Mouse (Mus musculus): ENCODE data around the gene Prrc2b. TPM values are rescaled to one million over a fixed set of nuclear protein-coding genes. Genes with fewer than 3 reads are reported as not detected.

Prrc2b gene
- polyA plus RNA-seq, 1 experiment from 2014 or later: 7.5 TPM

- Histone ChIP-seq H3K27me3 (ENCODE audit: insufficient read depth, low read length) (no peaks in the 10 kb centered on the region), H3K4me2 (ENCODE audit: low read depth, low read length) (no peak overlapping the region), H3K4me3 (ENCODE audit: low read depth, low read length) (no peak overlapping the region), H3K36me3 (replicated peaks; ENCODE audit: insufficient read depth, low read length) (peaks cover 91% of the 10 kb centered on the region), H3K4me1 (ENCODE audit: insufficient read depth) (no peaks in the 10 kb centered on the region), H3K9me3 (ENCODE audit: low read length) (no peaks in the 10 kb centered on the region), H3K27ac (ENCODE audit: low read depth) (no peak overlapping the region), H3K9ac (replicated peaks) (no peak overlapping the region)
- DNase-seq (no peak), ATAC-seq (no peak)
- 83% methylated on average over 7 of the region's 7 CpGs for whole genome bisulfite sequencing (ENCODE audit: insufficient replicate concordance)
- no peak for TF ChIP-seq CTCF (IDR thresholded peaks at IDR 0.05; ENCODE audit: low read depth)
- TF ChIP-seq EP300 (IDR thresholded peaks at IDR 0.05; ENCODE audit: low read depth): no peak
Measured at GRCm38 (mm10) chr2:32201527-32201926, 50.6 kb downstream of the Prrc2b start.

GRCm38 (mm10) chr2:32203853-32204252 is 53.0 kb downstream of the Prrc2b start:
- Histone ChIP-seq H3K27me3 (ENCODE audit: insufficient read depth, low read length) (no peaks in the 10 kb centered on the region), H3K36me3 (replicated peaks; ENCODE audit: insufficient read depth, low read length) (peaks cover 97% of the 10 kb centered on the region), H3K9ac (replicated peaks) (no peak overlapping the region), H3K4me2 (ENCODE audit: low read depth, low read length) (no peak overlapping the region), H3K4me1 (ENCODE audit: insufficient read depth) (no peaks in the 10 kb centered on the region), H3K4me3 (ENCODE audit: low read depth, low read length) (no peak overlapping the region), H3K27ac (ENCODE audit: low read depth) (no peak overlapping the region), H3K9me3 (ENCODE audit: low read length) (no peaks in the 10 kb centered on the region)
- WGBS (ENCODE audit: insufficient replicate concordance): 91% methylated on average over 13 of the region's 13 CpGs
- no peak for TF ChIP-seq EP300 (IDR thresholded peaks at IDR 0.05; ENCODE audit: low read depth)
- no peak for TF ChIP-seq CTCF (IDR thresholded peaks at IDR 0.05; ENCODE audit: low read depth)
- DNase-seq (no peak), ATAC-seq (no peak)

GRCm38 (mm10) chr2:32207682-32208081 is 56.8 kb downstream of the Prrc2b start:
- TF ChIP-seq CTCF (IDR thresholded peaks at IDR 0.05; ENCODE audit: low read depth) (no peak), EP300 (IDR thresholded peaks at IDR 0.05; ENCODE audit: low read depth) (no peak)
- peaks cover 95% of the 10 kb centered on the region for H3K36me3 ChIP-seq (replicated peaks; ENCODE audit: insufficient read depth, low read length)
- H3K4me2 ChIP-seq (ENCODE audit: low read depth, low read length): no peak overlapping the region
- H3K4me1 ChIP-seq (ENCODE audit: insufficient read depth): no peaks in the 10 kb centered on the region
- no peak overlapping the region for H3K9ac ChIP-seq (replicated peaks)
- no peaks in the 10 kb centered on the region for H3K27me3 ChIP-seq (ENCODE audit: insufficient read depth, low read length)
- no peaks in the 10 kb centered on the region for H3K9me3 ChIP-seq (ENCODE audit: low read length)
- ATAC-seq (peak; percentile 54), DNase-seq (no peak)
- no peak overlapping the region for H3K4me3 ChIP-seq (ENCODE audit: low read depth, low read length)
- no peak overlapping the region for H3K27ac ChIP-seq (ENCODE audit: low read depth)
- WGBS (ENCODE audit: insufficient replicate concordance): 65% methylated on average over 1 of the region's 1 CpGs

- peaks cover 90% of the 10 kb centered on the region for H3K36me3 ChIP-seq (replicated peaks; ENCODE audit: insufficient read depth, low read length)
- no peak overlapping the region for H3K4me2 ChIP-seq (ENCODE audit: low read depth, low read length)
- no peak overlapping the region for H3K27ac ChIP-seq (ENCODE audit: low read depth)
- no peaks in the 10 kb centered on the region for H3K27me3 ChIP-seq (ENCODE audit: insufficient read depth, low read length)
- DNase-seq: no peak
- no peaks in the 10 kb centered on the region for H3K9me3 ChIP-seq (ENCODE audit: low read length)
- TF ChIP-seq EP300 (IDR thresholded peaks at IDR 0.05; ENCODE audit: low read depth) (no peak), CTCF (IDR thresholded peaks at IDR 0.05; ENCODE audit: low read depth) (no peak)
- no peaks in the 10 kb centered on the region for H3K4me1 ChIP-seq (ENCODE audit: insufficient read depth)
- ATAC-seq: no peak
- H3K4me3 ChIP-seq (ENCODE audit: low read depth, low read length): no peak overlapping the region
- H3K9ac ChIP-seq (replicated peaks): no peak overlapping the region
- 90% methylated on average over 8 of the region's 8 CpGs for WGBS (ENCODE audit: insufficient replicate concordance)
Measured at GRCm38 (mm10) chr2:32211689-32212088, 60.8 kb downstream of the Prrc2b start.

GRCm38 (mm10) chr2:32213000-32213399 is 62.1 kb downstream of the Prrc2b start:
- TF ChIP-seq EP300 (IDR thresholded peaks at IDR 0.05; ENCODE audit: low read depth) (no peak), CTCF (IDR thresholded peaks at IDR 0.05; ENCODE audit: low read depth) (no peak)
- WGBS (ENCODE audit: insufficient replicate concordance): 80% methylated on average over 10 of the region's 10 CpGs
- Histone ChIP-seq H3K27me3 (ENCODE audit: insufficient read depth, low read length) (no peaks in the 10 kb centered on the region), H3K27ac (ENCODE audit: low read depth) (no peak overlapping the region), H3K9ac (replicated peaks) (no peak overlapping the region), H3K9me3 (ENCODE audit: low read length) (no peaks in the 10 kb centered on the region), H3K4me3 (ENCODE audit: low read depth, low read length) (no peak overlapping the region), H3K4me2 (ENCODE audit: low read depth, low read length) (no peak overlapping the region), H3K4me1 (ENCODE audit: insufficient read depth) (no peaks in the 10 kb centered on the region), H3K36me3 (replicated peaks; ENCODE audit: insufficient read depth, low read length) (peaks cover 92% of the 10 kb centered on the region)
- DNase-seq (no peak), ATAC-seq (no peak)

GRCm38 (mm10) chr2:32215576-32215975 is 64.7 kb downstream of the Prrc2b start:
- 88% methylated on average over 10 of the region's 10 CpGs for WGBS (ENCODE audit: insufficient replicate concordance)
- Histone ChIP-seq H3K9me3 (ENCODE audit: low read length) (no peaks in the 10 kb centered on the region), H3K36me3 (replicated peaks; ENCODE audit: insufficient read depth, low read length) (peaks cover 93% of the 10 kb centered on the region), H3K4me1 (ENCODE audit: insufficient read depth) (no peaks in the 10 kb centered on the region), H3K9ac (replicated peaks) (no peak overlapping the region), H3K27ac (ENCODE audit: low read depth) (no peak overlapping the region), H3K4me3 (ENCODE audit: low read depth, low read length) (no peak overlapping the region), H3K4me2 (ENCODE audit: low read depth, low read length) (no peak overlapping the region), H3K27me3 (ENCODE audit: insufficient read depth, low read length) (no peaks in the 10 kb centered on the region)
- DNase-seq (no peak), ATAC-seq (no peak)
- TF ChIP-seq EP300 (IDR thresholded peaks at IDR 0.05; ENCODE audit: low read depth) (no peak), CTCF (IDR thresholded peaks at IDR 0.05; ENCODE audit: low read depth) (no peak)

GRCm38 (mm10) chr2:32216506-32216905 is 65.6 kb downstream of the Prrc2b start:
- H3K27me3 ChIP-seq (ENCODE audit: insufficient read depth, low read length): no peaks in the 10 kb centered on the region
- H3K9me3 ChIP-seq (ENCODE audit: low read length): no peaks in the 10 kb centered on the region
- H3K4me3 ChIP-seq (ENCODE audit: low read depth, low read length): no peak overlapping the region
- ATAC-seq: no peak
- no peak for DNase-seq
- no peaks in the 10 kb centered on the region for H3K4me1 ChIP-seq (ENCODE audit: insufficient read depth)
- 83% methylated on average over 10 of the region's 10 CpGs for WGBS (ENCODE audit: insufficient replicate concordance)
- H3K27ac ChIP-seq (ENCODE audit: low read depth): no peak overlapping the region
- TF ChIP-seq CTCF (IDR thresholded peaks at IDR 0.05; ENCODE audit: low read depth) (no peak), EP300 (IDR thresholded peaks at IDR 0.05; ENCODE audit: low read depth) (no peak)
- H3K9ac ChIP-seq (replicated peaks): no peak overlapping the region
- H3K4me2 ChIP-seq (ENCODE audit: low read depth, low read length): no peak overlapping the region
- H3K36me3 ChIP-seq (replicated peaks; ENCODE audit: insufficient read depth, low read length): peaks cover 92% of the 10 kb centered on the region
